Mouse (Mus musculus): Measurements from ENCODE around the gene Fndc1. TPM values are rescaled to one million over a fixed set of nuclear protein-coding genes. Genes with fewer than 3 reads are reported as not detected.

Fndc1 gene
- polyA plus RNA-seq, 1 experiment from 2014 or later: 9.3 TPM

DNA sequence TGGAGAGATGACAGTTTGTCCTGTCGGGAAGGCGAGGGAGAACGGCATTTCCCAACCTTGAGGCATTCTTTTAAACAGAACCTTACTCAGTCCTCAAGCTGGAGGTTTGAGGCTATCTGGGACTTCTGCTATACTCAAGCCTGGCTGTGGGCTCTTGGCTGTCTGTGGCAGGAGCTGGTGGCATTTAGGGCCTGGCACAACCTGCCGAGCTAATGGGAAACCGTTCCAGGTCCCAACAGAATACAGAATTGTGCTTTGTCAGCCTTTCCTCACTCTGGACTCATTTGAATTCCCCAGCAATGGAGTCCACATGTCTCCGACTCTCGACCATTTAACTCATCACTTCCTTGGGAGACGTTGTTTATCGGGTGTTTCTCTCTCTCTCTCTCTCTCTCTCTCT is 24.6 kb downstream of the Fndc1 start:
- no peaks in the 10 kb centered on the region for H3K4me1 ChIP-seq (replicated peaks; ENCODE audit: control insufficient read depth, insufficient read depth, low read length)
- no peaks in the 10 kb centered on the region for H3K27me3 ChIP-seq (replicated peaks; ENCODE audit: control insufficient read depth, insufficient read depth, low read length)
- no peak for DNase-seq (ENCODE audit: low spot score)
- 70% methylated on average over 9 of the region's 9 CpGs for WGBS
- H3K36me3 ChIP-seq (ENCODE audit: control insufficient read depth, insufficient read depth, low read length): no peaks in the 10 kb centered on the region
- H3K9me3 ChIP-seq (ENCODE audit: control insufficient read depth, low read length): no peaks in the 10 kb centered on the region
- no peak for ATAC-seq (replicated peaks; ENCODE audit: low FRiP score, low TSS enrichment, low read depth)
- no peak overlapping the region for H3K9ac ChIP-seq (ENCODE audit: low read length)
- H3K4me2 ChIP-seq (ENCODE audit: low read length): no peak overlapping the region
- H3K4me3 ChIP-seq (ENCODE audit: low read depth, low read length): no peak overlapping the region
- no peak overlapping the region for H3K27ac ChIP-seq (ENCODE audit: low read depth)

DNA sequence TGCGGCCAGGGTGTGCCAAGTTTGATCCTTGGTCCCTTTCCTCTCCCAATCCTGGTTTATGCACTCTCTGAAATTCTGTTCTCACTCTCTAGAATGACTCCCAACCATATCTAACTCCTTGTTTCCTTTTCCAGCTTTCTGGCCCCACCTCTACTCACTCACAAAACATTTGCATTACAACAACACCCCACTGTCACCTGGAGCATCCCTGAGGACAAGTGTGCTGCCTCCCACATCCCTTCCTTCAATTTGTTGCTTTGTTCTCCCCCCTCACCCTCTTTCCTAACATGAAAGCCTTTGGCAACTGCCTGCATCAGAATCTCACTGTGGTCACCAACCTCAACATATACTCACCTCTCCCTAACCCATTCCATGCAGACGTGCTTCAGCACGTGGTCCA is 27.2 kb downstream of the Fndc1 start:
- Histone ChIP-seq H3K4me1 (replicated peaks; ENCODE audit: control insufficient read depth, insufficient read depth, low read length) (no peaks in the 10 kb centered on the region), H3K27ac (ENCODE audit: low read depth) (no peak overlapping the region), H3K36me3 (ENCODE audit: control insufficient read depth, insufficient read depth, low read length) (no peaks in the 10 kb centered on the region), H3K27me3 (replicated peaks; ENCODE audit: control insufficient read depth, insufficient read depth, low read length) (no peaks in the 10 kb centered on the region), H3K4me3 (ENCODE audit: low read depth, low read length) (no peak overlapping the region), H3K4me2 (ENCODE audit: low read length) (no peak overlapping the region), H3K9me3 (ENCODE audit: control insufficient read depth, low read length) (no peaks in the 10 kb centered on the region), H3K9ac (ENCODE audit: low read length) (no peak overlapping the region)
- DNase-seq (ENCODE audit: low spot score): no peak
- 65% methylated on average over 3 of the region's 3 CpGs for WGBS
- ATAC-seq (replicated peaks; ENCODE audit: low FRiP score, low TSS enrichment, low read depth): no peak

DNA sequence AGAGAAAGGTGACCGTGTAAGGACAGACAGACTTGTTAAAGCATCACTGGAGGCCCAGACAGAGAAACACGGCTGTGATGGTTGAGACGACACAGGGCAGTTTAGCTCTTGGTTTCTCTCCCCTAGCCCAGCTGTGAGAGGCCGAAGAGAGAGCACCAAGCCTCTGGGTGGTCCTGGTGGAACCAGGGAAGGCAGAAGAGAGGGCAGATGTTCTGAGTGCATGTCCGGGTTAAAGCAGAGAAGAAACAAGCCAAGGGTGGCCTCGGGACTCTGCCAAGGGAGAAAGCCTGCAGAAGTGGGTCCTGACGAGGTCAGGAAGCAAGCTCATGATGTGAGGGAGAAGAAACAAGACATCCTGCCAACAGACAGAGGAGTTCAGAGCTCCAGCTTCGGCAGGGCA is 31.5 kb downstream of the Fndc1 start:
- ATAC-seq (replicated peaks; ENCODE audit: low FRiP score, low TSS enrichment, low read depth) (no peak), DNase-seq (ENCODE audit: low spot score) (no peak)
- Histone ChIP-seq H3K9me3 (ENCODE audit: control insufficient read depth, low read length) (no peaks in the 10 kb centered on the region), H3K27me3 (replicated peaks; ENCODE audit: control insufficient read depth, insufficient read depth, low read length) (no peaks in the 10 kb centered on the region), H3K9ac (ENCODE audit: low read length) (no peak overlapping the region), H3K4me1 (replicated peaks; ENCODE audit: control insufficient read depth, insufficient read depth, low read length) (no peaks in the 10 kb centered on the region), H3K27ac (ENCODE audit: low read depth) (no peak overlapping the region), H3K36me3 (ENCODE audit: control insufficient read depth, insufficient read depth, low read length) (no peaks in the 10 kb centered on the region), H3K4me3 (ENCODE audit: low read depth, low read length) (no peak overlapping the region), H3K4me2 (ENCODE audit: low read length) (no peak overlapping the region)
- WGBS: 79% methylated on average over 8 of the region's 8 CpGs

DNA sequence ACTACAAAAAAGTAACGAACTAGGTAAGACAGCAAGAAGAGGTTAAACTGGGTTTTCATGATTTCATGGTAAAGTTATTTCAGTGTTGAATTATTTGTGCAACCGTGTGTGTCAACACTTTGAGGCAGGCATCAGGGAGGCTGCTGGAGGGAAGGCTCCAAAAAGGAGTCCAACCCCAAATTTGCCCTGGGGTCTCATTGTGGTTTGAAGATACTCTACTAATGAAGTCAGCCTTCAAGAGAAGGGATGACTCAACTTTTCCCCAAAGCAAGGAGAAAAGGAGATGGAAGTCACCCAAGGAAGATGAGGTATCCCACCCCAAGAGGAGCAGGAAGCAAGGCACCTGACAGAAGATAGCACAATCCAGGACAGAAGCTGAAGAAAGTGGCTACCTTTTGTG is 31.9 kb downstream of the Fndc1 start:
- no peak for ATAC-seq (replicated peaks; ENCODE audit: low FRiP score, low TSS enrichment, low read depth)
- WGBS: 89% methylated on average over 2 of the region's 2 CpGs
- no peak overlapping the region for H3K4me3 ChIP-seq (ENCODE audit: low read depth, low read length)

DNA sequence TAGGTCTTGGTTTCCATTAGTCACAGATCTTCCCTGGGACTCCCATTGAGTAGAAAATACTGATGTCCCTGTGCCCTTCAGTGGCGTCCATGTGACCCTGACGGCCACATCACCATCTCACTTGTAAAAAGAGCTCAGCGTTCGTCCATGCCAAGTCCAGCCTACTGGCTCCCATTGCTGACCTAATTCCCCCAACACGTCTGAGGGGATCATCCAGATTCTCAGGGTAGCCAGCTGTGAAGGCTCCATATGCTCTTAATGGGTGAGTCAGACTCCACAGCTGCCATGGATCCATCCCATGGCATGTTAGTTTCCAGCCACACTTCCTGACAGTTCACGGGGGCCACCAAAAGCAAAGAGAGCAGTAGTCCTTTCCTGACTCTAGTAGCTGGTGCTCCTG is 33.0 kb downstream of the Fndc1 start:
- no peak overlapping the region for H3K9ac ChIP-seq (ENCODE audit: low read length)
- no peaks in the 10 kb centered on the region for H3K4me1 ChIP-seq (replicated peaks; ENCODE audit: control insufficient read depth, insufficient read depth, low read length)
- H3K27me3 ChIP-seq (replicated peaks; ENCODE audit: control insufficient read depth, insufficient read depth, low read length): no peaks in the 10 kb centered on the region
- H3K36me3 ChIP-seq (ENCODE audit: control insufficient read depth, insufficient read depth, low read length): no peaks in the 10 kb centered on the region
- H3K27ac ChIP-seq (ENCODE audit: low read depth): no peak overlapping the region
- ATAC-seq (replicated peaks; ENCODE audit: low FRiP score, low TSS enrichment, low read depth): no peak
- WGBS: 77% methylated on average over 6 of the region's 6 CpGs
- no peak overlapping the region for H3K4me2 ChIP-seq (ENCODE audit: low read length)
- no peaks in the 10 kb centered on the region for H3K9me3 ChIP-seq (ENCODE audit: control insufficient read depth, low read length)
- H3K4me3 ChIP-seq (ENCODE audit: low read depth, low read length): no peak overlapping the region
- DNase-seq (ENCODE audit: low spot score): no peak

More for the DNA sequence above, 31.9 kb downstream of the Fndc1 start:
- Histone ChIP-seq H3K9ac (ENCODE audit: low read length) (no peak overlapping the region), H3K27me3 (replicated peaks; ENCODE audit: control insufficient read depth, insufficient read depth, low read length) (no peaks in the 10 kb centered on the region), H3K36me3 (ENCODE audit: control insufficient read depth, insufficient read depth, low read length) (no peaks in the 10 kb centered on the region), H3K9me3 (ENCODE audit: control insufficient read depth, low read length) (no peaks in the 10 kb centered on the region), H3K4me1 (replicated peaks; ENCODE audit: control insufficient read depth, insufficient read depth, low read length) (no peaks in the 10 kb centered on the region), H3K4me2 (ENCODE audit: low read length) (no peak overlapping the region), H3K27ac (ENCODE audit: low read depth) (no peak overlapping the region)
- DNase-seq (ENCODE audit: low spot score): no peak

DNA sequence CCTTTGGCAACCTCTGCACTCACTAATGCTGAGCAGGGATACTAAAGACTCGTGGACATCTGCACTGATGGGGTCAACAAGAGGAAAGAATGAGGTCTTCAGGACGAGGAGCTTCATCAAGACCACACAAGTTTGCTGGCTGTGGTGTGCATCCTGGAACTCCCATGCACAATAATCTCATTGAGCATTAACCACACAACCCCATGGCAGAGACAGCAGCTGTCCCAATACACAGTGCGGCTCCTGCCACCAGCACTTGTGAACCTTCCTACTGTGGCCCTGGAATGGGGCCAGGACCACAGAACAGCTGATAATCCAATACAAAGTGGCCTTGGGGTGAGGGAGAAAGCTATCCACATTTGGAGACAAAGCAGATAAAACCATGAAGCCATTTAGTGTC is 36.6 kb downstream of the Fndc1 start:
- H3K4me2 ChIP-seq (ENCODE audit: low read length): no peak overlapping the region
- no peaks in the 10 kb centered on the region for H3K9me3 ChIP-seq (ENCODE audit: control insufficient read depth, low read length)
- no peak overlapping the region for H3K9ac ChIP-seq (ENCODE audit: low read length)
- no peak overlapping the region for H3K4me3 ChIP-seq (ENCODE audit: low read depth, low read length)
- no peak for ATAC-seq (replicated peaks; ENCODE audit: low FRiP score, low TSS enrichment, low read depth)
- no peaks in the 10 kb centered on the region for H3K4me1 ChIP-seq (replicated peaks; ENCODE audit: control insufficient read depth, insufficient read depth, low read length)
- no peak overlapping the region for H3K27ac ChIP-seq (ENCODE audit: low read depth)
- no peaks in the 10 kb centered on the region for H3K27me3 ChIP-seq (replicated peaks; ENCODE audit: control insufficient read depth, insufficient read depth, low read length)
- H3K36me3 ChIP-seq (ENCODE audit: control insufficient read depth, insufficient read depth, low read length): no peaks in the 10 kb centered on the region
- WGBS: 73% methylated on average over 3 of the region's 3 CpGs
- DNase-seq (ENCODE audit: low spot score): no peak

DNA sequence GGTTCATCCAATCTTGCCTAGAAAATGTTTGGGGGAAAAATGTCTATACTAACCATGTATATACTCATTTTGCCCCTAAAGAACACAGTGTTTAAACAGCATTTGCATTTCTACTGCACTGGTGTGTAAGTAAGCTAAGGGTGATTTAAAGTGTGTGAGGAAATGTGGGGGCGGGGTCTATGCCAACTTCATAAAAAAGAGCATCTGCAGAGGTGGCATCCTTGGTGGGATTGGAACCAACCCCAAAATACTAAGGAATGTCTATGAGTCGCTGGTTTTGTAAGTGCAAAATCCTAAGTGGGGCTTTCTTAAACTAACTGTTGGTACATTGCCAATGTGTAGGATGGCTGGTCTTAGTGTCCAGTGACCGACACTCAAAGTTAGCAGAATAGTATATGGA is 53.0 kb downstream of the Fndc1 start:
- no peak overlapping the region for H3K27ac ChIP-seq (ENCODE audit: low read depth)
- no peaks in the 10 kb centered on the region for H3K27me3 ChIP-seq (replicated peaks; ENCODE audit: control insufficient read depth, insufficient read depth, low read length)
- DNase-seq (ENCODE audit: low spot score) (no peak), ATAC-seq (replicated peaks; ENCODE audit: low FRiP score, low TSS enrichment, low read depth) (no peak)
- H3K4me2 ChIP-seq (ENCODE audit: low read length): no peak overlapping the region
- no peaks in the 10 kb centered on the region for H3K36me3 ChIP-seq (ENCODE audit: control insufficient read depth, insufficient read depth, low read length)
- H3K9ac ChIP-seq (ENCODE audit: low read length): no peak overlapping the region
- H3K4me3 ChIP-seq (ENCODE audit: low read depth, low read length): no peak overlapping the region
- H3K9me3 ChIP-seq (ENCODE audit: control insufficient read depth, low read length): no peaks in the 10 kb centered on the region
- WGBS: 76% methylated on average over 3 of the region's 3 CpGs
- H3K4me1 ChIP-seq (replicated peaks; ENCODE audit: control insufficient read depth, insufficient read depth, low read length): no peaks in the 10 kb centered on the region

DNA sequence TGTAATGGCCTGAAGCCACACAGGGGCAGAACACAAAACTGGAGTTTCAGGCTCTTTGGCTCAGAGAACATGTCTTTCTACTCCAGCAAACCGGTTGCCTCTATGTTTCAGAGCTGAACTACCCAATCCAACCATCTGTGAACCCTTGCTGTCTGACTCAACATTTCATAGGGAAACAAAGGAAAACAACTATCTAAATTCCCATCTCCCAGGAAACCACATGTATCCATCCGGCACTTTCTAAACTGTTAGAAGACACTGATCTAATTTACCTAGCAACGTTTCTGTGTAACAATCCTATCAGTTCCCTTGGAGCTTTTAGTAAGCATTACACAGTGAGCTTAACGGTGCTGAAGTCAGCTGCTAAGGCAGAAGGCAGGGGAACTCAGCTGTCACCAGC is 67.3 kb downstream of the Fndc1 start:
- H3K27me3 ChIP-seq (replicated peaks; ENCODE audit: control insufficient read depth, insufficient read depth, low read length): no peaks in the 10 kb centered on the region
- no peak overlapping the region for H3K4me2 ChIP-seq (ENCODE audit: low read length)
- H3K36me3 ChIP-seq (ENCODE audit: control insufficient read depth, insufficient read depth, low read length): no peaks in the 10 kb centered on the region
- no peak for ATAC-seq (replicated peaks; ENCODE audit: low FRiP score, low TSS enrichment, low read depth)
- no peak overlapping the region for H3K4me3 ChIP-seq (ENCODE audit: low read depth, low read length)
- WGBS: 82% methylated on average over 4 of the region's 4 CpGs
- no peaks in the 10 kb centered on the region for H3K9me3 ChIP-seq (ENCODE audit: control insufficient read depth, low read length)
- H3K27ac ChIP-seq (ENCODE audit: low read depth): no peak overlapping the region
- H3K9ac ChIP-seq (ENCODE audit: low read length): no peak overlapping the region
- no peak for DNase-seq (ENCODE audit: low spot score)
- no peaks in the 10 kb centered on the region for H3K4me1 ChIP-seq (replicated peaks; ENCODE audit: control insufficient read depth, insufficient read depth, low read length)

DNA sequence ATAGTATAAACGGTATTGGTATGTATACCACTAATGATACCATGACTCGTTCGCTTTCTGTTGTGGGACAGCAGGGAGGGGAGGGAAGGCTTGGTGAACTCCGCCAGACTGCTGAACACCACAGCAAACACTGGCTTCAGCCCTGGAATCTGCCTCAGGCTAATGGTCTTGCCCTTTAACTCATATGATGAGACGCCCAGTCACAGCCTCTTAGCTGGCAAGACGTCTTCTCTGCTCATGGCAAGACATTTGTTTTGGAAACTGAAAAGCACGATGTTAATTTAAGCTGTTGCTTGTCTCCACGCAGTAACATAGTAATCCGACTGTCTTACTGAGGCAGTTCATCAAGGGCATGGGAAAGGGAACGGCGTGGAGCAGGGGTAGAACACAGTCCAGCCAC is 72.1 kb downstream of the Fndc1 start:
- Histone ChIP-seq H3K27me3 (replicated peaks; ENCODE audit: control insufficient read depth, insufficient read depth, low read length) (no peaks in the 10 kb centered on the region), H3K4me1 (replicated peaks; ENCODE audit: control insufficient read depth, insufficient read depth, low read length) (no peaks in the 10 kb centered on the region), H3K9ac (ENCODE audit: low read length) (no peak overlapping the region), H3K4me3 (ENCODE audit: low read depth, low read length) (no peak overlapping the region), H3K9me3 (ENCODE audit: control insufficient read depth, low read length) (no peaks in the 10 kb centered on the region), H3K4me2 (ENCODE audit: low read length) (no peak overlapping the region), H3K36me3 (ENCODE audit: control insufficient read depth, insufficient read depth, low read length) (no peaks in the 10 kb centered on the region), H3K27ac (ENCODE audit: low read depth) (no peak overlapping the region)
- no peak for ATAC-seq (replicated peaks; ENCODE audit: low FRiP score, low TSS enrichment, low read depth)
- 79% methylated on average over 11 of the region's 11 CpGs for WGBS
- DNase-seq (ENCODE audit: low spot score): no peak

All from intestine, embryonic 14.5 days (tissue).